Mouse (Mus musculus) lung, postnatal 0 days (tissue): ENCODE data around the gene Ugcg. TPM values are rescaled to one million over a fixed set of nuclear protein-coding genes. Genes with fewer than 3 reads are reported as not detected.

ENCODE experiments used
- ATAC-seq: fragments of 200-750 bp; cut with Nextera tagmentation; 2 replicates; pipeline ENCODE4 v1.8.0; 2017; ENCODE audit warnings: moderate library complexity
- DNase-seq: peaks from one replicate; pipeline ENCODE4 v3.0.0-alpha.2; 2016; ENCODE audit warnings: low spot score
- H3K27ac ChIP-seq: fragments of 300-500 bp; sonication (generic); 2 replicates; pipeline ENCODE4 v1.5.1; 2014; ENCODE audit warnings: antibody characterized with exemption, mild to moderate bottlenecking, low read length, mixed read lengths
- H3K27me3 ChIP-seq: fragments of 300-500 bp; sonication (generic); replicated peaks from 2 replicates; pipeline ENCODE4 v1.6.1; 2014; ENCODE audit warnings: low read length, mixed read lengths; ENCODE audit not compliant: insufficient read depth
- H3K36me3 ChIP-seq: fragments of 300-500 bp; sonication (generic); 2 replicates; pipeline ENCODE4 v1.6.1; 2014; ENCODE audit warnings: low read length, mixed read lengths; ENCODE audit not compliant: insufficient read depth
- H3K4me1 ChIP-seq: fragments of 300-500 bp; sonication (generic); 2 replicates; pipeline ENCODE4 v1.6.1; 2014; ENCODE audit warnings: antibody characterized with exemption, low read depth, low read length, mixed read lengths; ENCODE audit not compliant: insufficient read depth
- H3K4me2 ChIP-seq: fragments of 300-500 bp; sonication (generic); replicated peaks from 2 replicates; pipeline ENCODE4 v1.6.1; 2014; ENCODE audit warnings: low read depth, mild to moderate bottlenecking, low read length, moderate library complexity, mixed read lengths
- H3K4me3 ChIP-seq: fragments of 300-500 bp; sonication (generic); 2 replicates; pipeline ENCODE4 v1.5.1; 2014; ENCODE audit warnings: low read depth, low read length
- H3K9ac ChIP-seq: fragments of 300-500 bp; sonication (generic); replicated peaks from 2 replicates; pipeline ENCODE4 v1.6.1; 2014; ENCODE audit warnings: low read depth, mild to moderate bottlenecking
- H3K9me3 ChIP-seq: fragments of 300-500 bp; sonication (generic); 2 replicates; pipeline ENCODE4 v1.6.1; 2016; ENCODE audit warnings: low read length, mixed read lengths
- CTCF ChIP-seq: IDR thresholded peaks from 2 replicates; pipeline ENCODE4 v1.5.1; 2016; ENCODE audit warnings: antibody characterized with exemption, mild to moderate bottlenecking
- EP300 ChIP-seq: IDR thresholded peaks from 2 replicates; pipeline ENCODE4 v1.6.1; 2016; ENCODE audit warnings: antibody characterized with exemption, mild to moderate bottlenecking, control low read depth
- WGBS: fragments of 180-500 bp; shearing (Covaris S2); extraction: QIAGEN DNeasy Blood & Tissue Kit; methylation state at CpG from one replicate; pipeline ENCODE4 v1.1.7; 2014; 5-methylcytosine and 5-hydroxymethylcytosine counted together
- polyA plus RNA-seq: library from polyadenylated mRNA; unstranded; fragments of >200 nt; fragmentation: Nextera tagmentation; extraction: Ambion mirVana; gene quantifications from 2 replicates; pipeline ENCODE4 v1.2.1, GENCODE M21; 2015

The Ugcg gene
- polyA plus RNA-seq, 1 experiment from 2014 or later = 13.8 TPM

- Histone ChIP-seq H3K4me2 (no peak overlapping the region), H3K4me1 (peaks cover 3% of the 10 kb centered on the region), H3K9ac (no peak overlapping the region), H3K27ac (peak overlapping the region; percentile 64), H3K9me3 (no peaks in the 10 kb centered on the region), H3K36me3 (no peaks in the 10 kb centered on the region), H3K27me3 (no peaks in the 10 kb centered on the region), H3K4me3 (no peak overlapping the region)
- 34% methylated on average over 9 of the region's 9 CpGs for WGBS
- DNase-seq (peak; percentile 69), ATAC-seq (peak; percentile 80)
- TF ChIP-seq CTCF (no peak), EP300 (peak; percentile 47)
Observed at GRCm38 (mm10) chr4:59238641-59239311, 49.7 kb downstream of the Ugcg start.

DNA sequence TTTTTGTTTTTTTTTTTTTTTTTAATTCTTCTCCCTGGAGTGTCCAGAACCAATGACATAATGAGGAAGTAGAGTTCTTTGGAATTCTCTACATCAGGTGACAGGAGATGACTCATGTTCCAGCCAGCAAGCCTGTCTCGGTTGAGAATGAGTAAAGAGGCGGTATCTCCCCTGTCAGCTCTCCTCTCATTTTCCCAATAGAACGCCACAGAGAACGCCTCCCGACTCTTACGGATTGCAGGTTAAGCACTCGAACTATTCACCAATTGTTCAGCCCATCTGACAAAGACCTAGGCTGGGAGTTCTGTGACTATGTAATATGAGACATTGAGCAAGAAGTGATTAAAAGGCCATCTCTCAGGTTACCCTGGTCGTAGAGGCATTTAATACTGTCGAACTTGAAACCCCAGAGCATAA lies 50.3 kb downstream of the Ugcg start:
- H3K4me2 ChIP-seq = no peak overlapping the region
- H3K9ac ChIP-seq = no peak overlapping the region
- H3K27ac ChIP-seq = peak overlapping the region; percentile 57
- H3K36me3 ChIP-seq = no peaks in the 10 kb centered on the region
- TF ChIP-seq EP300 (peak; percentile 34; the same call in 1 of the 2 replicates), CTCF (no peak)
- H3K4me1 ChIP-seq = peaks cover 3% of the 10 kb centered on the region
- ATAC-seq = peak; percentile 83
- DNase-seq = peak; percentile 83
- H3K4me3 ChIP-seq = no peak overlapping the region
- H3K9me3 ChIP-seq = no peaks in the 10 kb centered on the region
- WGBS = 13% methylated on average over 9 of the region's 9 CpGs
- no peaks in the 10 kb centered on the region for H3K27me3 ChIP-seq

DNA sequence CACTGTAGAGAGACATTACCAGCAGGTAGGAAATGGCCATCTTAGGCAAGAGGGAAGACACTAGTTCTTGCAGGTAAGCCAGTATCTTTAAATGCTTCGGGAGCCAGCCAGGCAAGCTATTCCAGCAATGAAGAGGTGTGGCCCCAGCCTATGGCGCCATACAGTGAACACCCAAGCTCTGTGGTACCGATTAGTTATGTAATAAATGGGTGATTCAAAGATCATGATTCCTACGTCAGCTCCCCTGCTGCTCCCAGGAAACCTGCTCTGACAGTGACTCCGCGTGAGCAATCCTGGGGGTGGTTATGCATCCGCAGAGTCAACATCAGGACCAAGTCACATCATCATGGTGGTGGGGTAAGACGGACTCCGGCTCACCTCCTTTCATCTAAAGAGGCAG lies 51.1 kb downstream of the Ugcg start:
- Histone ChIP-seq H3K4me1 (peaks cover 3% of the 10 kb centered on the region), H3K36me3 (no peaks in the 10 kb centered on the region), H3K9ac (no peak overlapping the region), H3K4me2 (no peak overlapping the region), H3K27ac (no peak overlapping the region), H3K27me3 (no peaks in the 10 kb centered on the region), H3K4me3 (no peak overlapping the region), H3K9me3 (no peaks in the 10 kb centered on the region)
- no peak for ATAC-seq
- TF ChIP-seq CTCF = no peak
- no peak for TF ChIP-seq EP300
- DNase-seq = no peak
- 87% methylated on average over 9 of the region's 9 CpGs for WGBS

- Histone ChIP-seq H3K27ac (no peak overlapping the region), H3K9me3 (no peaks in the 10 kb centered on the region), H3K4me2 (no peak overlapping the region), H3K36me3 (no peaks in the 10 kb centered on the region), H3K27me3 (no peaks in the 10 kb centered on the region), H3K4me3 (no peak overlapping the region), H3K4me1 (peaks cover 3% of the 10 kb centered on the region), H3K9ac (no peak overlapping the region)
- ATAC-seq (no peak), DNase-seq (no peak)
- TF ChIP-seq EP300 = no peak
- TF ChIP-seq CTCF = peak; percentile 30
- WGBS = 91% methylated on average over 4 of the region's 4 CpGs
Observed at GRCm38 (mm10) chr4:59241096-59241495, 52.0 kb downstream of the Ugcg start.

DNA sequence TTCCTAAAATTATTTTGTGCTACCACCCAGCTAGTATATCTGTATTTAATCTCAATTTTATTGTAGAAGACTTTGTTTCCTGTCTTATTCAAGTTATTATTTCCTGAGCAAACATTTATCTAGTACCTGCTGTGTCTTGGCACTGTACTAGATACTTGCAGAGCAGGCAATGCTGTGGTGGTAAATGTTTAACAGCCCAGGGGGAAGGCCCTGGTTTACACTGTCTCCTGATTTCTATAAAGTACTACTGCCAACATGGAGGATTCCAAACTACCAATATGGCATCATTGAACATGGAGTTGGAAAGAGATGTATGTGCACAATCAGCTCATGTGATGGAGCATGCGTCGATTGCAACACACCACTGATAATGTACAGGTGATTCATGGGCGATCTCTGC lies 53.2 kb downstream of the Ugcg start:
- Histone ChIP-seq H3K9ac (no peak overlapping the region), H3K27ac (no peak overlapping the region), H3K4me1 (peaks cover 3% of the 10 kb centered on the region), H3K36me3 (no peaks in the 10 kb centered on the region), H3K4me2 (no peak overlapping the region), H3K27me3 (no peaks in the 10 kb centered on the region), H3K9me3 (no peaks in the 10 kb centered on the region), H3K4me3 (no peak overlapping the region)
- no peak for TF ChIP-seq CTCF
- TF ChIP-seq EP300 = no peak
- WGBS = 91% methylated on average over 3 of the region's 3 CpGs
- ATAC-seq (no peak), DNase-seq (no peak)

DNA sequence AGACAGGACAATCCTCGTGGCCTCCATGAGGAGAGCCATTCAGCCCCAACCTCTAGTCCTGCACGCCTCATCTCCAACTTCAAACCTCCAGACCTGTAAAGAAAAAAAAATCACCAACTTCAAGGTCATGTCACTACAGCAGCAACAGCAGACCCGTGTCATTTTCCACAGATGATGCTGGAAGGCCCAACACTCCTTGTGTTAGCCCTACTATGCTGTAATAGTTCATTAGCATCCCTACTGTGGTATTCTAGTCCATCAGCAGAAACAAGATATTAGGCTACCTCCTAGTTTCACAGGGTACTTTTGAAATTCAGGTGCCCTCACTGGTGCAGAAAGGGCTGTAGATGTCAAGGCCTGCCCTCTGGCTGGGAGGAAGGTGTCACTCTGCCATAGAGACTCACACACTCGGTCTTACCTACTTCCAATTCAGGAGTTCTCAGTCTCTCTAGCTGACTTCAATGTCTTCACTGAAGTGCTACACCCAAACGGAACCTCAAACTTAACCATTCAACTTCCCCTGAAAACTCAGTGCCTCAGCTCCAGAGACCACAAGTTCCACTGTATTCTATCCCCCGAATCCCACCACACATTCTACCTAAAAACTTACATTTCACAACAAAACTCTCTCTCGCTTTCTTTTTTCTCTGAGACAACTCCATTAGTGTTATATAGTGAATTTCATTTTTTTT lies 54.9 kb downstream of the Ugcg start:
- DNase-seq (no peak), ATAC-seq (no peak)
- Histone ChIP-seq H3K4me2 (no peak overlapping the region), H3K9me3 (no peaks in the 10 kb centered on the region), H3K4me1 (no peaks in the 10 kb centered on the region; the same call in 1 of the 2 replicates), H3K27me3 (no peaks in the 10 kb centered on the region), H3K9ac (no peak overlapping the region), H3K27ac (no peak overlapping the region), H3K4me3 (no peak overlapping the region), H3K36me3 (no peaks in the 10 kb centered on the region)
- TF ChIP-seq CTCF (no peak), EP300 (no peak)
- 77% methylated on average over 7 of the region's 7 CpGs for WGBS
